Mouse (Mus musculus) liver, embryonic 13.5 days (tissue): ENCODE data around the gene Kcmf1. TPM values are rescaled to one million over a fixed set of nuclear protein-coding genes. Genes with fewer than 3 reads are reported as not detected.
A peak's percentile ranks its signal among the peaks of the same experiment; 100 is the strongest.

Experiments
- ATAC-seq: fragments of 200-750 bp; cut with Nextera tagmentation; 2 replicates; pipeline ENCODE4 v1.8.0; 2017; ENCODE audit warnings: low read depth, mild to moderate bottlenecking, moderate number of reproducible peaks, moderate library complexity
- DNase-seq: peaks from one replicate; pipeline ENCODE4 v3.0.0; 2022
- H3K27ac ChIP-seq: fragments of 300-500 bp; sonication (generic); 2 replicates; pipeline ENCODE4 v1.5.1; 2015; ENCODE audit warnings: moderate library complexity, mild to moderate bottlenecking, inconsistent platforms
- H3K27me3 ChIP-seq: fragments of 300-500 bp; sonication (generic); 2 replicates; pipeline ENCODE4 v1.6.1; 2015; ENCODE audit warnings: mild to moderate bottlenecking, inconsistent platforms
- H3K36me3 ChIP-seq: fragments of 300-500 bp; sonication (generic); 2 replicates; pipeline ENCODE4 v1.6.1; 2015; ENCODE audit warnings: mild to moderate bottlenecking, inconsistent platforms
- H3K4me1 ChIP-seq: fragments of 300-500 bp; sonication (generic); replicated peaks from 2 replicates; pipeline ENCODE4 v1.6.1; 2015; ENCODE audit warnings: inconsistent platforms
- H3K4me2 ChIP-seq: fragments of 300-500 bp; sonication (generic); 2 replicates; pipeline ENCODE4 v1.6.1; 2015; ENCODE audit warnings: inconsistent platforms, mild to moderate bottlenecking, moderate library complexity
- H3K4me3 ChIP-seq: fragments of 300-500 bp; sonication (generic); replicated peaks from 2 replicates; pipeline ENCODE4 v1.5.1; 2015; ENCODE audit warnings: mild to moderate bottlenecking, inconsistent platforms
- H3K9ac ChIP-seq: fragments of 300-500 bp; sonication (generic); 2 replicates; pipeline ENCODE4 v1.6.1; 2015; ENCODE audit warnings: mild to moderate bottlenecking, inconsistent platforms
- H3K9me3 ChIP-seq: fragments of 300-500 bp; sonication (generic); replicated peaks from 2 replicates; pipeline ENCODE4 v1.6.1; 2016; ENCODE audit warnings: inconsistent platforms
- WGBS: fragments of 180-500 bp; shearing (Covaris S2); methylation state at CpG from one replicate; pipeline ENCODE4 v1.1.7; 2015; ENCODE audit not compliant: insufficient replicate concordance; 5-methylcytosine and 5-hydroxymethylcytosine counted together
- polyA plus RNA-seq: library from polyadenylated mRNA; unstranded; fragments of >200 nt; fragmentation: Nextera tagmentation; extraction: Ambion mirVana; gene quantifications from 2 replicates; pipeline ENCODE4 v1.2.1, GENCODE M21; 2015

Gene Kcmf1
- polyA plus RNA-seq, 1 experiment from 2014 or later, result 33.4 TPM

GRCm38 (mm10) chr6:72809522-72810149 is 90.1 kb downstream of the Kcmf1 start:
- Histone ChIP-seq H3K4me3 (no peak overlapping the region), H3K4me1 (0 out of 2 replicates have a peak, but pooled peaks cover 3% of the 10 kb centered on the region), H3K27me3 (no peaks in the 10 kb centered on the region), H3K27ac (no peak overlapping the region), H3K9ac (peak overlapping the region; percentile 26; the same call in 1 of the 2 replicates), H3K36me3 (no peaks in the 10 kb centered on the region), H3K9me3 (no peaks in the 10 kb centered on the region), H3K4me2 (no peak overlapping the region)
- DNase-seq (no peak), ATAC-seq (peak; percentile 51; the same call in 1 of the 2 replicates)
- 56% methylated on average over 4 of the region's 4 CpGs for WGBS

DNA sequence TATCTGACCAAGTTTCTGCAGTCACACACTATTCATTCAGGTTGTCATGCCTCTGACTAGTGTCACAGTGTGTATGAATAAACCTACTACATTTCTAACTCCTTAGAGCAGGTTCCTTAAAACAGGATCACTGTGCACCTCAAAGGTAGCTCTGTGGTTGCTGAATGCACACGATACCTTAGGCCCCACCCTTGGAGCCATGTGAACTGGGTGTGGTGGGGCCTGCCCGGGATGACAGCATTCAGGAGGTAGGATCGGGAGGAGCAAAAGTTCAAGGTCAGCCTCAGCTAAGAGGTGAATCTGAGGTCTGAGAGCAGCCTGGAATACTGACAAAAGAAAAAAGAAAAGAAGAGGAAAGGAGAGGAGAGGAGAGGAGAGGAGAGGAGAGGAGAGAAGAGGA is 91.4 kb downstream of the Kcmf1 start:
- Histone ChIP-seq H3K27me3 (no peaks in the 10 kb centered on the region), H3K4me1 (0 out of 2 replicates have a peak, but pooled peaks cover 3% of the 10 kb centered on the region), H3K9me3 (no peaks in the 10 kb centered on the region), H3K4me2 (no peak overlapping the region), H3K4me3 (no peak overlapping the region), H3K27ac (no peak overlapping the region), H3K9ac (no peak overlapping the region), H3K36me3 (no peaks in the 10 kb centered on the region)
- no peak for DNase-seq
- ATAC-seq, result no peak
- 32% methylated on average over 3 of the region's 3 CpGs for WGBS

- Histone ChIP-seq H3K36me3 (no peaks in the 10 kb centered on the region), H3K4me3 (no peak overlapping the region), H3K4me2 (no peak overlapping the region), H3K27ac (no peak overlapping the region), H3K27me3 (no peaks in the 10 kb centered on the region), H3K9ac (no peak overlapping the region), H3K9me3 (no peaks in the 10 kb centered on the region), H3K4me1 (no peaks in the 10 kb centered on the region)
- ATAC-seq (no peak), DNase-seq (no peak)
- WGBS, result 70% methylated on average over 6 of the region's 6 CpGs
Observed at GRCm38 (mm10) chr6:72803669-72804068, 96.1 kb downstream of the Kcmf1 start.

DNA sequence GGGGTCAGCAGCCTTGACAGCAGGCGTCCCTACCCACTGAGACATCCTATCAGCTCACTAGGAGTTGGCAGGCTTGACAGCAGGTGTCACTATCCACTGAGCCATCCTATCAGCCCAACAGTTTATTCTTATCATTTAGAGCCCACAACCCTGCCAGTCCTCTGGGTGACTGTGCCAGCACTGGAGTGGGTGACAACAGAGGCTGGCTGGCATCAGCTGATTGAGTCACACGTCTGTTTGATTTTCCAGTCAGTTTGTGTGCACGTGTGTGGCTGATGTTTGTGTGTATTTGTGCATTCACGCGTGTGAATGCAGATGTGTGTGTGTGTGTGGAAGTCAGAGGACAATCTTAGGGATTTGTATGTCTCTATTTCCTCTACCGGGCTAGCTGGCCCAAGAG is 97.7 kb downstream of the Kcmf1 start:
- ATAC-seq, result no peak

DNA sequence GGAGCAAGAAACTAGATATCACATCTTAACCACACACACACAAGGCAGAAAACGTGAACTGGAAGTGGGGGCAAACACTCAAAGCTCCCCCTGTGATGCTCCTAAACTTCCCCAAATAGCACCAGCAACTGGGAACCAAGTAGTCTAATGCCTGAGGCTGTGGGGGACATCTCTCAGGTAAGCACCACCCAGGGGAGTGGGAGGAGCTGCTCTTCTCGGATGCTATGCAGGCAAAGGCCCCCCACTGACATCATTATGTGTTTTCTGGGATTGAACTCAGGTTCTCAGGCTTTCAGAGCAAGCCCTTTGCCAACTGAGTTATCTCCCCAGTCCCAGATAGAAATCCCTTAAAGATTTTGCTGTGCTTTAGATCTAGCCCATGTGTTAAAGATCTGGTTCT is 99.1 kb downstream of the Kcmf1 start:
- DNase-seq, result no peak
- Histone ChIP-seq H3K36me3 (no peaks in the 10 kb centered on the region), H3K27me3 (no peaks in the 10 kb centered on the region), H3K4me1 (no peaks in the 10 kb centered on the region), H3K4me3 (no peak overlapping the region), H3K9ac (no peak overlapping the region), H3K4me2 (no peak overlapping the region), H3K9me3 (no peaks in the 10 kb centered on the region), H3K27ac (no peak overlapping the region)
- no peak for ATAC-seq
- 17% methylated on average over 2 of the region's 2 CpGs for WGBS

More for the DNA sequence above, 97.7 kb downstream of the Kcmf1 start:
- Histone ChIP-seq H3K4me1 (no peaks in the 10 kb centered on the region), H3K36me3 (no peaks in the 10 kb centered on the region), H3K4me3 (no peak overlapping the region), H3K27ac (no peak overlapping the region), H3K9me3 (no peaks in the 10 kb centered on the region), H3K4me2 (no peak overlapping the region), H3K9ac (no peak overlapping the region), H3K27me3 (no peaks in the 10 kb centered on the region)
- WGBS, result 69% methylated on average over 6 of the region's 6 CpGs
- no peak for DNase-seq

GRCm38 (mm10) chr6:72797763-72798162 is 102.0 kb downstream of the Kcmf1 start:
- no peaks in the 10 kb centered on the region for H3K9me3 ChIP-seq
- H3K4me1 ChIP-seq, result no peaks in the 10 kb centered on the region
- no peak for ATAC-seq
- H3K4me2 ChIP-seq, result no peak overlapping the region
- H3K27ac ChIP-seq, result no peak overlapping the region
- DNase-seq, result no peak
- H3K27me3 ChIP-seq, result no peaks in the 10 kb centered on the region
- no peak overlapping the region for H3K9ac ChIP-seq
- H3K4me3 ChIP-seq, result no peak overlapping the region
- no peaks in the 10 kb centered on the region for H3K36me3 ChIP-seq

DNA sequence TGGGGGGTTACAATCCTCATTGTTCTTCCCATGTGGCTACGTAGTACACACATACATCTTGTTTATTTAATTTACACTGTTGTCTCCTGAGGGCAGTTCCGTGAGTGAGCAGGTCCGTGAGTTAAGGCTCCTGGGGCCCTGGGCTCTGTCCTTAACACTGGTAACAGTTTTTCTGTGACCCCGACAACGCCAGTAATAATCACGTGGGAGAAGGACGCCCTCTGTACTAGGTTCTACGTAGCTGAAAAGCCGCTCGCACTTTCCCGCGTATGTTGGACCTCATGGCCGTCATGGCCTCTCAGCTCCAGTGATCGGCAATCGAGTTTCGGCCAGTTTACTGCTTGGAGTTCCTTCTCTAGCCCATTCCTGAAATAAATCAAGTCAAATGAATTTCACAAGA is 104.3 kb downstream of the Kcmf1 start:
- WGBS, result 55% methylated on average over 16 of the region's 16 CpGs
- H3K4me1 ChIP-seq, result no peaks in the 10 kb centered on the region
- ATAC-seq, result no peak
- no peak overlapping the region for H3K4me3 ChIP-seq
- no peaks in the 10 kb centered on the region for H3K36me3 ChIP-seq
- DNase-seq, result no peak
- no peak overlapping the region for H3K4me2 ChIP-seq
- H3K9me3 ChIP-seq, result no peaks in the 10 kb centered on the region
- H3K27ac ChIP-seq, result no peak overlapping the region
- H3K9ac ChIP-seq, result no peak overlapping the region
- H3K27me3 ChIP-seq, result peaks cover 5% of the 10 kb centered on the region

- no peaks in the 10 kb centered on the region for H3K4me1 ChIP-seq
- ATAC-seq (no peak), DNase-seq (no peak)
- no peaks in the 10 kb centered on the region for H3K9me3 ChIP-seq
- H3K36me3 ChIP-seq, result no peaks in the 10 kb centered on the region
- H3K4me3 ChIP-seq, result no peak overlapping the region
- no peak overlapping the region for H3K4me2 ChIP-seq
- no peak overlapping the region for H3K9ac ChIP-seq
- WGBS, result 52% methylated on average over 7 of the region's 7 CpGs
- peaks cover 11% of the 10 kb centered on the region for H3K27me3 ChIP-seq
- no peak overlapping the region for H3K27ac ChIP-seq
Observed at GRCm38 (mm10) chr6:72794870-72795269, 104.9 kb downstream of the Kcmf1 start.

GRCm38 (mm10) chr6:72792641-72793040 is 107.1 kb downstream of the Kcmf1 start:
- Histone ChIP-seq H3K4me2 (no peak overlapping the region), H3K36me3 (no peaks in the 10 kb centered on the region), H3K4me1 (peaks cover 6% of the 10 kb centered on the region; the same call in 1 of the 2 replicates), H3K27me3 (peaks cover 33% of the 10 kb centered on the region), H3K4me3 (no peak overlapping the region), H3K9ac (no peak overlapping the region), H3K27ac (no peak overlapping the region), H3K9me3 (no peaks in the 10 kb centered on the region)
- ATAC-seq (no peak), DNase-seq (no peak)
- WGBS, result 80% methylated on average over 8 of the region's 8 CpGs

Other genes starting within 250 kb of the Kcmf1 start
- 3.3 and 4.0 TPM in 2 replicates for gene Tcf7l1, start 110.7 kb downstream of the Kcmf1 start, polyA plus RNA-seq
- gene Tmsb10, start 58.8 kb upstream of the Kcmf1 start, polyA plus RNA-seq, result 268 and 325 TPM in 2 replicates